ENCODE assay signal across 13 mouse cellular contexts in the genomic region with DNA sequence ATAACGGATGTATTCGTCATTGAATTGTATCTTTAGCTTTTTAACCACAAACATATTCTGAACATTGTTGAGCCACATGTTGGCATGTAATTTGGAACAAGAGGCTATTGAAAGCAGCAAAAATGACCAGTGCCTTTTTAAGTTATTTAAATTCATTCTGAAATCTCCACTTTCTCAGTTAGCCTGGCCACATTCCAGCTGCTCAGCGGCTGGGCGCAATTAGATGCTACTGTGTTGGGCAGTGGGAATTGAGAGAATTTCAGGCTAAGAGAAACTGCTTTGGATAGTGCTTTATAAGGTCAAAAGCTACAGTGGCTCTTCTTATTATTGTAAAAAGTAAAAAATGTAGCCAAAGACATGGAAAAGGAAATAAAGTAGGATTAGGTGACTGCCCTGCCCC.
A peak's percentile ranks its signal among the peaks of the same experiment; 100 is the strongest.
DNase-seq lines count a peak whose midpoint lies in the region; ATAC-seq and TF ChIP-seq lines count a peak whose summit lies in the region.
"Had no signal": no experiment of that assay in that cellular context is flagged by ENCODE, and none has a peak within 500 bp of the region (broad histone marks: within the 10 kb centered on the region; RNA-seq: fewer than 3 reads in every experiment).

No protein-coding gene starts in this region.

- no peak for TF ChIP-seq CTCF in layer of hippocampus, adult 2 months (conservative IDR thresholded peaks at IDR 0.05)
- TF ChIP-seq CTCF in embryonic fibroblast, embryonic 13.5 days (IDR thresholded peaks at IDR 0.05; ENCODE audit: borderline replicate concordance, insufficient read depth, low read length) = no peak

- no peak for TF ChIP-seq POLR2A in embryonic fibroblast, embryonic 13.5 days (IDR thresholded peaks at IDR 0.05; ENCODE audit: low read depth, low read length)

- H3K4me3 ChIP-seq in heart, embryonic 10.5 days = no peak overlapping the region
- no peak overlapping the region for H3K4me3 ChIP-seq in heart, embryonic 11.5 days (ENCODE audit: low read depth, low read length)
- no peak overlapping the region for H3K4me3 ChIP-seq in layer of hippocampus, adult 2 months
- no peak overlapping the region for H3K4me3 ChIP-seq in embryonic fibroblast, embryonic 13.5 days (ENCODE audit: insufficient read depth, low read length)
- H3K4me3 ChIP-seq: liver, embryonic 13.5 days had no signal

- peak overlapping the region; percentile 29; the same call in 1 of the 2 replicates for H3K27ac ChIP-seq in heart, embryonic 10.5 days
- no peak overlapping the region for H3K27ac ChIP-seq in heart, embryonic 11.5 days (ENCODE audit: low read depth, low read length)
- H3K27ac ChIP-seq in layer of hippocampus, adult 2 months = 0 out of 2 replicates have a peak overlapping the region, but pooled peaks have one; percentile 39
- peak overlapping the region; percentile 49 for H3K27ac ChIP-seq in embryonic fibroblast, embryonic 13.5 days (ENCODE audit: insufficient read depth, low read length)
- H3K27ac ChIP-seq: liver, embryonic 13.5 days had no signal

- no peak for DNase-seq in heart, embryonic 10.5 days (ENCODE audit: low spot score)
- DNase-seq in layer of hippocampus, adult 2 months (ENCODE audit: low spot score in 2 of 2) = no peak
- no peak for DNase-seq in layer of hippocampus, adult 18-20 months (ENCODE audit: low spot score in 2 of 2)
- peak; percentile 62 for DNase-seq in NIH3T3 (ENCODE audit: low read depth)
- no peak for DNase-seq in urinary bladder, postnatal 36 days (ENCODE audit: low spot score in 2 of 2)
- DNase-seq in thymus, postnatal 14 days = no peak
- DNase-seq: adrenal gland, adult 8-10 months; liver, embryonic 13.5 days; lung, postnatal 14 days had no signal

- H3K9ac ChIP-seq in heart, embryonic 11.5 days (ENCODE audit: low read depth, low read length) = no peak overlapping the region
- H3K9ac ChIP-seq: liver, embryonic 13.5 days had no signal

- H3K27me3 ChIP-seq in heart, embryonic 10.5 days (ENCODE audit: insufficient read depth, poor library complexity, severe bottlenecking) = no peaks in the 10 kb centered on the region
- H3K27me3 ChIP-seq in heart, embryonic 11.5 days (ENCODE audit: control insufficient read depth, insufficient read depth, low read length) = no peaks in the 10 kb centered on the region
- H3K27me3 ChIP-seq: liver, embryonic 13.5 days; Patski had no signal

- no peak for ATAC-seq in heart, embryonic 11.5 days (replicated peaks; ENCODE audit: insufficient number of reproducible peaks, low FRiP score, low TSS enrichment)
- ATAC-seq: CD4-positive, CD25-positive, alpha-beta regulatory T cell, adult 4 months; Patski had no signal

- H3K36me3 ChIP-seq in heart, embryonic 10.5 days = peaks cover 3% of the 10 kb centered on the region; the same call in 1 of the 2 replicates
- H3K36me3 ChIP-seq in heart, embryonic 11.5 days (ENCODE audit: control insufficient read depth, insufficient read depth, low read length) = no peaks in the 10 kb centered on the region
- H3K36me3 ChIP-seq: liver, embryonic 13.5 days had no signal

- H3K4me1 ChIP-seq in heart, embryonic 10.5 days = peaks cover 51% of the 10 kb centered on the region
- peaks cover 46% of the 10 kb centered on the region for H3K4me1 ChIP-seq in heart, embryonic 11.5 days (ENCODE audit: control insufficient read depth, insufficient read depth, low read length)
- peaks cover 14% of the 10 kb centered on the region for H3K4me1 ChIP-seq in embryonic fibroblast, embryonic 13.5 days (ENCODE audit: control insufficient read depth, insufficient read depth, low read length)

- no peak overlapping the region for H3K4me2 ChIP-seq in heart, embryonic 11.5 days
- H3K4me2 ChIP-seq: liver, embryonic 13.5 days had no signal

- 81% methylated on average over 4 of the region's 4 CpGs for WGBS in heart, embryonic 10.5 days
- WGBS in heart, embryonic 11.5 days (ENCODE audit: insufficient replicate concordance) = 73% methylated on average over 4 of the region's 4 CpGs

- H3K9me3 ChIP-seq in heart, embryonic 10.5 days = no peaks in the 10 kb centered on the region
- H3K9me3 ChIP-seq in heart, embryonic 11.5 days (replicated peaks; ENCODE audit: control insufficient read depth, low read length) = no peaks in the 10 kb centered on the region
- H3K9me3 ChIP-seq: liver, embryonic 13.5 days had no signal
